Mouse (Mus musculus) lung, embryonic 15.5 days (tissue): Measurements from ENCODE around the gene Arid1b. TPM values are rescaled to one million over a fixed set of nuclear protein-coding genes. Genes with fewer than 3 reads are reported as not detected.

Experiments used
- ATAC-seq: fragments of 200-750 bp; cut with Nextera tagmentation; 2 replicates; pipeline ENCODE4 v1.8.0; 2017; ENCODE audit warnings: moderate number of reproducible peaks, borderline replicate concordance; ENCODE audit not compliant: low FRiP score, low TSS enrichment; ENCODE audit errors: extremely low read depth
- H3K27ac ChIP-seq: fragments of 300-500 bp; sonication (generic); 2 replicates; pipeline ENCODE4 v1.5.1; 2015; ENCODE audit warnings: moderate library complexity, mild to moderate bottlenecking, inconsistent platforms
- H3K27me3 ChIP-seq: fragments of 300-500 bp; sonication (generic); 2 replicates; pipeline ENCODE4 v1.6.1; 2015; ENCODE audit warnings: inconsistent platforms
- H3K36me3 ChIP-seq: fragments of 300-500 bp; sonication (generic); 2 replicates; pipeline ENCODE4 v1.6.1; 2015; ENCODE audit warnings: inconsistent platforms
- H3K4me1 ChIP-seq: fragments of 300-500 bp; sonication (generic); 2 replicates; pipeline ENCODE4 v1.6.1; 2015; ENCODE audit warnings: inconsistent platforms
- H3K4me2 ChIP-seq: fragments of 300-500 bp; sonication (generic); 2 replicates; pipeline ENCODE4 v1.6.1; 2015; ENCODE audit warnings: inconsistent platforms, mild to moderate bottlenecking, moderate library complexity
- H3K4me3 ChIP-seq: fragments of 300-500 bp; sonication (generic); 2 replicates; pipeline ENCODE4 v1.5.1; 2015; ENCODE audit warnings: mild to moderate bottlenecking, inconsistent platforms
- H3K9ac ChIP-seq: fragments of 300-500 bp; sonication (generic); 2 replicates; pipeline ENCODE4 v1.6.1; 2015; ENCODE audit warnings: inconsistent platforms
- H3K9me3 ChIP-seq: fragments of 300-500 bp; sonication (generic); 2 replicates; pipeline ENCODE4 v1.6.1; 2016; ENCODE audit warnings: inconsistent platforms
- WGBS: fragments of 180-500 bp; shearing (Covaris S2); methylation state at CpG from one replicate; pipeline ENCODE4 v1.1.7; 2015; 5-methylcytosine and 5-hydroxymethylcytosine counted together
- polyA plus RNA-seq: library from polyadenylated mRNA; unstranded; fragments of >200 nt; fragmentation: Nextera tagmentation; extraction: Ambion mirVana; gene quantifications from 2 replicates; pipeline ENCODE4 v1.2.1, GENCODE M21; 2015

Gene Arid1b
- polyA plus RNA-seq, 1 experiment from 2014 or later: 10.5 TPM

- H3K27ac ChIP-seq: no peak overlapping the region
- H3K9ac ChIP-seq: no peak overlapping the region
- ATAC-seq: no peak
- no peak overlapping the region for H3K4me3 ChIP-seq
- H3K27me3 ChIP-seq: no peaks in the 10 kb centered on the region; the same call in 1 of the 2 replicates
- no peaks in the 10 kb centered on the region for H3K9me3 ChIP-seq
- no peaks in the 10 kb centered on the region for H3K4me1 ChIP-seq
- 81% methylated on average over 5 of the region's 5 CpGs for WGBS
- no peak overlapping the region for H3K4me2 ChIP-seq
- no peaks in the 10 kb centered on the region for H3K36me3 ChIP-seq
Measured at GRCm38 (mm10) chr17:4968878-4969277, 25.3 kb upstream of the Arid1b start.

- ATAC-seq: no peak
- H3K9ac ChIP-seq: no peak overlapping the region
- H3K4me1 ChIP-seq: no peaks in the 10 kb centered on the region
- no peak overlapping the region for H3K4me3 ChIP-seq
- WGBS: 51% methylated on average over 6 of the region's 6 CpGs
- H3K4me2 ChIP-seq: no peak overlapping the region
- H3K36me3 ChIP-seq: no peaks in the 10 kb centered on the region
- H3K9me3 ChIP-seq: no peaks in the 10 kb centered on the region
- no peak overlapping the region for H3K27ac ChIP-seq
- H3K27me3 ChIP-seq: no peaks in the 10 kb centered on the region; the same call in 1 of the 2 replicates
Measured at GRCm38 (mm10) chr17:4972261-4972660, 21.9 kb upstream of the Arid1b start.

GRCm38 (mm10) chr17:4974736-4975135, 19.4 kb upstream of the Arid1b start:
- Histone ChIP-seq H3K9ac (no peak overlapping the region), H3K4me3 (no peak overlapping the region), H3K36me3 (no peaks in the 10 kb centered on the region), H3K4me1 (no peaks in the 10 kb centered on the region), H3K27me3 (no peaks in the 10 kb centered on the region), H3K9me3 (no peaks in the 10 kb centered on the region), H3K27ac (no peak overlapping the region), H3K4me2 (no peak overlapping the region)
- WGBS: 64% methylated on average over 11 of the region's 11 CpGs
- ATAC-seq: peak; percentile 49; the same call in 1 of the 2 replicates

GRCm38 (mm10) chr17:4980151-4980550, 14.0 kb upstream of the Arid1b start:
- no peak overlapping the region for H3K27ac ChIP-seq
- no peak overlapping the region for H3K4me3 ChIP-seq
- no peaks in the 10 kb centered on the region for H3K36me3 ChIP-seq
- no peak overlapping the region for H3K9ac ChIP-seq
- WGBS: 78% methylated on average over 7 of the region's 7 CpGs
- H3K27me3 ChIP-seq: no peaks in the 10 kb centered on the region
- ATAC-seq: no peak
- H3K4me2 ChIP-seq: no peak overlapping the region
- H3K9me3 ChIP-seq: no peaks in the 10 kb centered on the region
- H3K4me1 ChIP-seq: no peaks in the 10 kb centered on the region

- H3K4me3 ChIP-seq: no peak overlapping the region
- 76% methylated on average over 5 of the region's 5 CpGs for WGBS
- no peaks in the 10 kb centered on the region for H3K4me1 ChIP-seq
- ATAC-seq: no peak
- no peak overlapping the region for H3K27ac ChIP-seq
- H3K9me3 ChIP-seq: no peaks in the 10 kb centered on the region
- H3K36me3 ChIP-seq: no peaks in the 10 kb centered on the region
- H3K4me2 ChIP-seq: no peak overlapping the region
- H3K27me3 ChIP-seq: no peaks in the 10 kb centered on the region
- H3K9ac ChIP-seq: no peak overlapping the region
Measured at GRCm38 (mm10) chr17:4982819-4983218, 11.3 kb upstream of the Arid1b start.

- Histone ChIP-seq H3K4me1 (no peaks in the 10 kb centered on the region), H3K36me3 (no peaks in the 10 kb centered on the region), H3K9me3 (no peaks in the 10 kb centered on the region), H3K27me3 (no peaks in the 10 kb centered on the region), H3K4me2 (no peak overlapping the region), H3K9ac (no peak overlapping the region), H3K4me3 (no peak overlapping the region), H3K27ac (no peak overlapping the region)
- 74% methylated on average over 7 of the region's 7 CpGs for WGBS
- no peak for ATAC-seq
Measured at GRCm38 (mm10) chr17:4984691-4985090, 9.4 kb upstream of the Arid1b start.

GRCm38 (mm10) chr17:4990911-4991560, 3.1 kb upstream of the Arid1b start:
- H3K4me2 ChIP-seq: no peak overlapping the region
- no peak overlapping the region for H3K9ac ChIP-seq
- ATAC-seq: no peak
- H3K4me1 ChIP-seq: peaks cover 5% of the 10 kb centered on the region
- no peaks in the 10 kb centered on the region for H3K27me3 ChIP-seq
- H3K9me3 ChIP-seq: no peaks in the 10 kb centered on the region
- no peaks in the 10 kb centered on the region for H3K36me3 ChIP-seq
- no peak overlapping the region for H3K27ac ChIP-seq
- WGBS: 69% methylated on average over 16 of the region's 16 CpGs
- no peak overlapping the region for H3K4me3 ChIP-seq

GRCm38 (mm10) chr17:4991600-4991999, 2.5 kb upstream of the Arid1b start:
- Histone ChIP-seq H3K9ac (no peak overlapping the region), H3K4me1 (peaks cover 5% of the 10 kb centered on the region), H3K27me3 (no peaks in the 10 kb centered on the region), H3K27ac (no peak overlapping the region), H3K4me3 (no peak overlapping the region), H3K9me3 (no peaks in the 10 kb centered on the region), H3K4me2 (no peak overlapping the region), H3K36me3 (no peaks in the 10 kb centered on the region)
- ATAC-seq: no peak
- WGBS: 88% methylated on average over 10 of the region's 10 CpGs

GRCm38 (mm10) chr17:4993497-4993839, 664 bp upstream of the Arid1b start:
- ATAC-seq: no peak
- 5% methylated on average over 9 of the region's 9 CpGs for WGBS
- H3K9me3 ChIP-seq: no peaks in the 10 kb centered on the region
- peaks cover 8% of the 10 kb centered on the region for H3K4me1 ChIP-seq
- no peaks in the 10 kb centered on the region for H3K36me3 ChIP-seq
- H3K27me3 ChIP-seq: no peaks in the 10 kb centered on the region
- peak overlapping the region; percentile 99 for H3K9ac ChIP-seq
- peak overlapping the region; percentile 55 for H3K4me2 ChIP-seq
- peak overlapping the region; percentile 100 for H3K27ac ChIP-seq
- H3K4me3 ChIP-seq: peak overlapping the region; percentile 96

GRCm38 (mm10) chr17:4994504-4994812, 326 bp downstream of the Arid1b start:
- peaks cover 10% of the 10 kb centered on the region for H3K4me1 ChIP-seq
- WGBS: 1% methylated on average over 42 of the region's 55 CpGs
- peak; percentile 56 for ATAC-seq

GRCm38 (mm10) chr17:4994813-4995560, 855 bp downstream of the Arid1b start:
- H3K27me3 ChIP-seq: no peaks in the 10 kb centered on the region
- no peaks in the 10 kb centered on the region for H3K9me3 ChIP-seq
- H3K4me2 ChIP-seq: peak overlapping the region; percentile 55
- no peaks in the 10 kb centered on the region for H3K36me3 ChIP-seq
- peaks cover 14% of the 10 kb centered on the region for H3K4me1 ChIP-seq
- H3K9ac ChIP-seq: peak overlapping the region; percentile 99
- peak; percentile 66 for ATAC-seq
- under 1% methylated on average over 61 of the region's 81 CpGs for whole genome bisulfite sequencing
- peak overlapping the region; percentile 96 for H3K4me3 ChIP-seq
- peak overlapping the region; percentile 100 for H3K27ac ChIP-seq

More at GRCm38 (mm10) chr17:4994504-4994812, 326 bp downstream of the Arid1b start:
- Histone ChIP-seq H3K27ac (peak overlapping the region; percentile 100), H3K36me3 (no peaks in the 10 kb centered on the region), H3K4me2 (peak overlapping the region; percentile 55), H3K9me3 (no peaks in the 10 kb centered on the region), H3K9ac (peak overlapping the region; percentile 99), H3K27me3 (no peaks in the 10 kb centered on the region), H3K4me3 (peak overlapping the region; percentile 96)

GRCm38 (mm10) chr17:4995561-4996051, 1.5 kb downstream of the Arid1b start:
- WGBS: under 1% methylated on average over 38 of the region's 56 CpGs
- Histone ChIP-seq H3K9me3 (no peaks in the 10 kb centered on the region), H3K4me1 (peaks cover 19% of the 10 kb centered on the region), H3K9ac (peak overlapping the region; percentile 99), H3K4me2 (peak overlapping the region; percentile 55), H3K27me3 (no peaks in the 10 kb centered on the region), H3K36me3 (no peaks in the 10 kb centered on the region), H3K27ac (peak overlapping the region; percentile 100), H3K4me3 (peak overlapping the region; percentile 96)
- ATAC-seq: peak; percentile 64
